Mouse (Mus musculus): ENCODE results near the gene Crybg3. TPM values are rescaled to one million over a fixed set of nuclear protein-coding genes. Genes with fewer than 3 reads are reported as not detected.

The Crybg3 gene
- polyA plus RNA-seq (2012; rRNA removed) = 0.57 and 0.58 TPM in 2 replicates

GRCm38 (mm10) chr16:59600311-59601251 lies at the start of gene Crybg3:
Crybg3 (minus strand) TSS chr16:59600979.

GRCm38 (mm10) chr16:59639102-59639691 lies 38.4 kb upstream of the Crybg3 start, which contains the start of gene Arl6:
Arl6 (minus strand) TSS chr16:59639391.

GRCm38 (mm10) chr16:59471637-59472278 lies 129.0 kb downstream of the Crybg3 start, which contains the start of gene Riox2:
Riox2 (plus strand) TSS chr16:59471775.

Other genes starting within 250 kb of the Crybg3 start
- not detected in 2 replicates for gene Olfr209, start 237.0 kb downstream of the Crybg3 start, polyA plus RNA-seq (2012; rRNA removed)
- gene Gabrr3, start 193.6 kb downstream of the Crybg3 start, polyA plus RNA-seq (2012; rRNA removed) = not detected in 2 replicates
- 7.5 and 8.5 TPM in 2 replicates for gene Riox2, start 129.2 kb downstream of the Crybg3 start, polyA plus RNA-seq (2012; rRNA removed)
- 1.3 and 1.4 TPM in 2 replicates for gene Arl6, start 38.4 kb upstream of the Crybg3 start, polyA plus RNA-seq (2012; rRNA removed)

Data from liver, embryonic 14 days (tissue).